Mouse (Mus musculus) skeletal muscle tissue, adult 2 months (tissue): ENCODE data around the gene Ramac.

Experiments used
- DNase-seq: peaks from one replicate; pipeline ENCODE4 v3.0.0-alpha.2; 2012; ENCODE audit warnings: low read depth, low spot score

The Ramac gene

GRCm38 (mm10) chr7:81762180-81763109 lies at the start of gene Ramac:
Ramac (plus strand) TSS chr7:81762925.
- DNase-seq = peak; percentile 86

- DNase-seq = no peak
These were observed 44.1 kb upstream of the Ramac start for GRCm38 (mm10) chr7:81718657-81719056.

GRCm38 (mm10) chr7:81719216-81719661 lies 43.5 kb upstream of the Ramac start:
- DNase-seq = no peak

GRCm38 (mm10) chr7:81721271-81721670 lies 41.5 kb upstream of the Ramac start:
- no peak for DNase-seq

- no peak for DNase-seq
These were observed 38.9 kb upstream of the Ramac start for GRCm38 (mm10) chr7:81723851-81724250.

- no peak for DNase-seq
These were observed 36.6 kb upstream of the Ramac start for GRCm38 (mm10) chr7:81725986-81726727.

GRCm38 (mm10) chr7:81726728-81727005 lies 36.1 kb upstream of the Ramac start:
- DNase-seq = no peak

- DNase-seq = no peak
These were observed 35.0 kb upstream of the Ramac start for GRCm38 (mm10) chr7:81727716-81728115.

GRCm38 (mm10) chr7:81729787-81730186 lies 32.9 kb upstream of the Ramac start:
- DNase-seq = no peak

GRCm38 (mm10) chr7:81731181-81731651 lies 31.5 kb upstream of the Ramac start:
- no peak for DNase-seq

- DNase-seq = no peak
These were observed 30.3 kb upstream of the Ramac start for GRCm38 (mm10) chr7:81732183-81733089.

GRCm38 (mm10) chr7:81735300-81736048 lies 27.3 kb upstream of the Ramac start:
- DNase-seq = no peak

- no peak for DNase-seq
These were observed 23.9 kb upstream of the Ramac start for GRCm38 (mm10) chr7:81738720-81739385.

- DNase-seq = no peak
These were observed 22.7 kb upstream of the Ramac start for GRCm38 (mm10) chr7:81740010-81740409.

GRCm38 (mm10) chr7:81744145-81744544 lies 18.6 kb upstream of the Ramac start:
- peak; percentile 21 for DNase-seq

GRCm38 (mm10) chr7:81747956-81748355 lies 14.8 kb upstream of the Ramac start:
- DNase-seq = no peak

- no peak for DNase-seq
These were observed 553 bp downstream of the Ramac start for GRCm38 (mm10) chr7:81763110-81763845.

GRCm38 (mm10) chr7:81772786-81773539 lies 10.2 kb downstream of the Ramac start:
- DNase-seq = no peak

GRCm38 (mm10) chr7:81775325-81775724 lies 12.6 kb downstream of the Ramac start:
- no peak for DNase-seq
